Mouse (Mus musculus): ENCODE results near the gene Cntn4. TPM values are rescaled to one million over a fixed set of nuclear protein-coding genes. Genes with fewer than 3 reads are reported as not detected.
A peak's percentile ranks its signal among the peaks of the same experiment; 100 is the strongest.

Gene Cntn4
- total RNA-seq, 2 experiments from 2014 or later, result not detected

- DNase-seq, result no peak
Measured at GRCm38 (mm10) chr6:106466267-106467029, 789.0 kb downstream of the Cntn4 start.

DNA sequence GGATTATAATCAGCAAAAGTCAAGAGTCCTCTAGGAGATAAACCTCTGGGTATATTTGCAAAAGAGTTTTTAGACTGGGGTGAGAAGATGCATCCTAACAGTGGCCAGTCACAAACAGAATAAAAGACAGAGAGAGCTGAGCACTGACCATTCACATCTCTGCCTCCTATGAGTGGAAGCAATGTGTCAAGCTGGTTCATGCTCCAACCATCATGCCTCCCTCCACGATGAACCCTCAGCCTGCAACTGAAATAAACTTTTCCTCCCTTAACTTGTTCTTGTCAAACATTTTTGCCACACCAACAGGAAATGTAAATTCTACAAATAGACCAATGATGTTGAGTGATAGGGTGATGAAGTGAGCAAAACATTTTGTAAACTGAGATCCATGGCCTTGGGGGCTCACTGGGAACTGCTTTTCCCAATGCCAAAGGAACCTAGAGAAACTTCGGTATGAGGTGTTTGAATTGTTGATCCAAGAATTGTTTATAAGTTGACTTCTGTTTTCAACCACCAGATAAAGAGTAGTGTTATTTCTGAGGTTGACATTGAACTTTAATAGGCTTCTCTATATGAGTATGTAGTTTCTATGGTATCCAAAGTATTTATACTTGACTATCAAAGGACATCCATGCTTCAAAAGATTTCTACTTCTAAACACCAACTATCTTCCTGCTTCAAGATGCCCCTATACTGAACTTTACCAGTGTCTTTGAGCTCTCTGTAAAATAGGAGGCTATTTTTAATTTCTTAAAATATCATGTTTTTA, 794.6 kb downstream of the Cntn4 start:
- no peak for DNase-seq

DNA sequence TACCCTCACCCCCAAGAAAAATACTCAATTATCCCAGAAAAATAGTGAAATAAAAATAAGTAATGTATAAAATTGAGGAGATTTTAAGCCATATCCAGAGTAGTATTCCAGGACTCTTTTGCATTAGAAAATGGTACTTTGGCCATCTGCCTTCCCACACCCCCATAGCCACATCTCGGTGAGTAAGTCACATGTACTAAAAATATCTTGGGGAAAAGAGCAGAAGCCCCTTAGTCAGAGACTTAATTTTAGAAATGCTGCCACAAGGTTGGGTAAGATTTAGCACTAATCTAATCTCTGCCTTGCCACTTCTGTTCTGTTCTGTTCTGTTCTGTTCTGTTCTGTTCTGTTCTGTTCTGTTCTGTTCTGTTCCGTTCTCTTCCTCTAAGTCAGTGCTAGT, 796.4 kb downstream of the Cntn4 start:
- no peak for DNase-seq

GRCm38 (mm10) chr6:106481533-106481932, 804.1 kb downstream of the Cntn4 start:
- DNase-seq, result no peak

DNA sequence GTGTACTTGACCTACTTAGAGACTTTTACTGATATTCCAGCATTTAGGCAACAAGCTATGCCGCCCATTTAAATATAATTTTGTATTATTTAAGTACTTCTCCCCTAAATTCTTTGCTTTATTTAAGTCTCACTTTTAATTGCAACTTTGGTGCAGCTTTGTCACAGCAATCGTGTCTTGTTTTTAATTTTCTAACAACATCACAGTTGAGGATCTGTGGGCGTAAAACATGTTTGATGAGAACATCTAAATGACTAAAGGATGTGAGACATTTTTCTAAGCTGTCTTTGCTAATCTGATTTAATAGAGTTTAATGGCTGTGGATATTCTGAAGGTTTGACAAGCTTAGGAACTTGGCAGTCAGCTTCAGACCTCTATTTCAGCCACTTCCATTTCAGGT, 818.8 kb downstream of the Cntn4 start:
- DNase-seq, result no peak

GRCm38 (mm10) chr6:106499166-106499565, 821.7 kb downstream of the Cntn4 start:
- no peak for DNase-seq

- DNase-seq, result no peak
Measured at GRCm38 (mm10) chr6:106503961-106504360, 826.5 kb downstream of the Cntn4 start.

DNA sequence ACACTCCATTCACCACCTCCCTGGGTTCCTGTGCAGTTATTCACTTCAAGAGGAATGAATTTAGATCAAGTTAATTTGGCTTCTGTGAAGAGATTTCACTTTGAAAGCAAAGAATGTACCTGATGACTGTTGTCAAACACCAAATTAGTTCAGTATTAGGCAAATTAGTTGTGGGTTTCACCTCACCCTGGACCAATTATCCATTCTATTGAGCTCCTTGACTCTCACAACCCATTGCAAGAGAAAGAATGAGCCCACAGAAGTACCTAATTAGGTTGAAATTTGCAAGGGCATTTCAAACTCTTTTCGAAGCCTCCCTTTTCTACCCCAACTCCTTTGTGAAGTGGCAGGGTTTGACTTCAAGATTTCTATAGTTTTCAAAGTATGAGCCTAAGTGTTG, 842.9 kb downstream of the Cntn4 start:
- no peak for DNase-seq

DNA sequence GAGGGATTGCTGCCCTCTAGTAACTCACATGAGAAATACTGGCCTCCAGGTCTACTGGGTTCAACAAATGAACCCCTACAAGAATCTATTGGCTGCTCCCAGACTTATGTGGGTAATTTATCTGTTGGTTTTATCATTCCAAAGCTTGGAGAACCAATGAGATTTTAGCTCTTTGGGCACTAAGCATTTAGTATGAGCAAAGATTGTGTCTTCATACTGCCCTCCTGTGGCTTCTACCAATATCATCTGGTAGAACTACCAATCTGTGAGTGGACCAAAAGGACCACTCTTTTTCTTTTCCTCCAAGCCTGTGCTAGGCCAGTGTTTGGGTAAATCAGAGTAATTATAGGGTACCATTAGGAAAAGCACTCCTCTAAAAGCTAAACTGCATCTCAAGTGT, 866.0 kb downstream of the Cntn4 start:
- no peak for DNase-seq

GRCm38 (mm10) chr6:106561649-106562048, 884.2 kb downstream of the Cntn4 start:
- DNase-seq, result no peak

- DNase-seq, result no peak
Measured at GRCm38 (mm10) chr6:106565316-106565715, 887.9 kb downstream of the Cntn4 start.

DNA sequence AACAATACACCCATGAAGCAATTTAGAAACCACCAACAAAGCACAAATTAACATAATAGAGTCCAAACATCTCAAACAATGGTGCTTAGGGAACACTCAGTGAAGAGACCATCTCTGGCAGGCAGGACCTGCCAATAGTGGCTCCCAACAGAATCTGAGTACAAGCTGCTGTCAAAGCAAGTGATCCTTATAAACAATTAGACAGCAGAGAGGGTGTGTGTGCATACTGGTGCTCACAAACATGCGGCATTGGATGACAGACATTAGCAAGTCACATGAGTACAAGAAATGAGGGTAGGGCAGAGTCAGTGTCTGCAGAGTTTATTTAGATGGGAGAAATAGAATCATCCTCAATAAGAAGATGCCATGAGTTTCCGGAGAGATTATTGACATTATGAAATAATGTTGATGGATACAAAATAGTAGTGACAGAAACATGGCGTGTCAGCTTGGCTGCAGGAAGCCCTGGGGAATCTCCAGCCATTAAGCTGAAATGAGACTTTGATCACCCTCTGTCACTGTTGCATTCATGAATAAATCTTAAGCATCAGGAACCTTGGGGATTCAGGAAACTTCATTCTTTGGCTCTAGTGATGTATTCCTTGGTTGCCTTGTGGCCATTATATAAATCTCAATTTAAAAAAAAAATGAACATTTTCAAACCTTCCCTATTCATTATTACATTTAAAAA, 888.5 kb downstream of the Cntn4 start:
- DNase-seq, result no peak

GRCm38 (mm10) chr6:106566929-106567621, 889.6 kb downstream of the Cntn4 start:
- no peak for DNase-seq

DNA sequence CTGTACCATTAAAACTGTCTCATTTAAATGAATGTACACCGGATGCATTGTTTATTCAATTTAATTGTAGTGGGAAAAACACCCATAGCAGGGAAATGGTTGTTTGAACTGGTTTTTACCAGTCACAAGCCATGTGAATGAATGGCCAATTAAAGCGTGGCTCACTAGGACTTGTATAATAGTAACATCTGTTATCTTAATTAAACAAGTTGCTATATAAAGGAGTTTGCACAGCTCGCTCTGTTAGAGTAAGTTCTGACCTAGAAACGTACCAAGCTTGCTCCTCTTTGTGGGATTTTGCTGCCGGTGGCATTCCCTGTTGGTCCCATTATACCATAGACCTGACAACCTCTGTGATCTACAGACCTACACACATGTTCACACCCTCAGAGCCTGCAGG, 902.7 kb downstream of the Cntn4 start:
- no peak for DNase-seq

- no peak for DNase-seq
Measured at GRCm38 (mm10) chr6:106593756-106594155, 916.3 kb downstream of the Cntn4 start.

GRCm38 (mm10) chr6:106617081-106617480, 939.6 kb downstream of the Cntn4 start:
- DNase-seq, result no peak

DNA sequence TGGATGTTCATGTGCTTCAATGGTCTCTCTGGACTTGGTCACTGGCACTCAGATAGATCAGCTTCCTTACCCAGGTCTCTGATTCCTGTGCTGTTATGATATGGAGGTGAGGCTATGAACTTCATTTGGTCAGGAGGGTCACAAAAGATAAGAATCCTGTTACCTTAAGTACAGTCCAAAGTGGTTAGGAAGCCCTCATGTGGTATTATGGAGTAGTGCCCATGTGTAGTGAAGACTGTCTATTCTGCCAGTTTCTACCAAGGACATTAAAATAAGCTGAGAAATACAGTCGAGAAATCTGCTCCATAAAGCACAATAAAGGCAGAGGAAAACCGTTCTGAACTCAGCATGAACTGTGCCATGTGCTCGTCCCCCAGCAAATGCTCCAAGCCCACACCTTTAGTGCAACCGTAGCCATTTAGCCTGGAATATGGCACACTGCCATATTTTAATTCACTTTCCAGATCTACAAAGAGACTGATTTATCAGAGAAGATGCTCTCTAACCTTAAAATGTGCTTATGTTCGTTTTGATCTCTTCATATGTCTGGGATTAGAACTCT, 943.8 kb downstream of the Cntn4 start:
- DNase-seq, result no peak

DNA sequence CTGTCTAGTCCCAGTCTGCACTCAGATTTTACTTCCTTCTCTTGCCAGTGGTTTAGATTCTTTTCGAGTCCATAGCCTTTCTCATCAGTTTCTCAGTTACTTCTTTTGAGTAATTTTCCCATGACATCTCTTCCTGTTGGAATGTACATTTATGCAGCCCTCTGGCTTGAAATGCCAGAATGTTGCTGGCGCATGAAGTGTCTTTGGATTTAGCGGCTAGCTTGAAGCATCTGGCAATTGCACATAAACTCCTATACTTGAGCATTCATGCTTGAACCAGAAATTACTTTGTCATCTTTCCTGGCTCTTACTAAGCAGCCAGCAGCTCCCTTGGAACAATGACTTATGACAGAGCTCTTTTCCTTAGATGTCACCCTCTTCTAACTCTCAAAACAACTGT, 965.6 kb downstream of the Cntn4 start:
- no peak for DNase-seq

- peak; percentile 47 for DNase-seq
Measured at GRCm38 (mm10) chr6:106645496-106646211, 968.2 kb downstream of the Cntn4 start.

GRCm38 (mm10) chr6:106646945-106647344, 969.5 kb downstream of the Cntn4 start:
- DNase-seq, result no peak

DNA sequence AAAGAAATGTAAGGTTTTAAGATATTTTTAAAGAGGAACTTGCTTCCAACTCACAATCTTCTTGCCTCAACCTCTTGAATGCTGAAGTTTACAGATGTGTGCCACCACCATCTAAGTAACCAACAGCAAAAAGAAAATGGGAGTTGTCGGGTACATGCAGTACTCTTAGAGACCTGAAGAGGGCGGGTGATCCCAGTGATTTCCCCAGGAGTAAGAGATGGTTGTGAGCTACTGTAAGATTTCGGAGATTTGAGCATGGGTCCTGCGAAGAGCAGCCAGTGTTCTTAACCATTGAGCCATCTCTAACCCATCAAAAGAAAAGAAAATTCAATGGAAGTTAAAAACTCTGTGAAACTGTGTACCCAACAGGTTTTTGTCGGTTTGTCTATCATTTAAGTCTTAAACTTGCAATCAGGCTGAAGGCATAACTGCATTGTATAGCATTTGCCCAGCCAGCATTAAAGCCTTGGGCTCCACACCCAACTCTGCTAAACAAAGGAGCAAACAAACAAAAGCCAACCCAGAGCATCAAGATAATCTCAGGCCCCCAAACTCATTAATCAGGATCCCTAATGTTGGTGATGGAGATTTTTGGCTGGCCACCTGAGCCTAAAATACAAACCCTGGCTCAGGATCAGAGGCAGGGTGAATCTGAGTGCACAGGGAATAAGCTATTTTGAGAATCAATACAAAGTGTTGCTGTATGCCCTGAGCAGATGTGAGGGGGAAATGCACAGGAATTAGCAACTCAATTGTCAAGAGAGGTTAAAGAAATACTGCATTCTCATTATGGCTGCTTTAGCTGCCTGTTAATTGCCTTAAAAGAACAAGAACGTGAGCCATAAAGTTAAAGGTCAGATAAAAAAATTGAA, 986.6 kb downstream of the Cntn4 start:
- peak; percentile 46 for DNase-seq
